Mouse (Mus musculus): ENCODE results near the gene Tecpr1. TPM values are rescaled to one million over a fixed set of nuclear protein-coding genes. Genes with fewer than 3 reads are reported as not detected.

Tecpr1 gene
- total and polyA plus RNA-seq, 3 experiments: 2.8 to 6.2 (median 6.0) TPM

GRCm38 (mm10) chr5:144219306-144219705, 4.1 kb downstream of the Tecpr1 start:
- H3K27ac ChIP-seq (ENCODE audit: insufficient read depth, low read depth): no peak overlapping the region
- no peak overlapping the region for H3K4me2 ChIP-seq (ENCODE audit: insufficient read depth, low read depth, poor library complexity, severe bottlenecking)
- in situ Hi-C loops (cut with MboI; ENCODE audit: low pct_ligation_motif_present, low pct_unique_long_range_greater_than_20kb, low sequenced_read_pairs): loop anchor here (25.0 kb wide), 1 partner anchor 518 kb away; no protein-coding TSS in a partner anchor

GRCm38 (mm10) chr5:144218061-144218460, 5.4 kb downstream of the Tecpr1 start:
- Histone ChIP-seq H3K9me3 (replicated peaks; ENCODE audit: low read length) (no peaks in the 10 kb centered on the region), H3K27ac (ENCODE audit: insufficient read depth, low read depth) (no peak overlapping the region), H3K36me3 (replicated peaks in 1 of 2; ENCODE audit: control insufficient read depth in 1 of 2, insufficient read depth in 1 of 2, low read length in 1 of 2) (peaks cover 0 to 43% of the 10 kb centered on the region in 2 experiments), H3K27me3 (replicated peaks) (no peaks in the 10 kb centered on the region), H3K9ac (ENCODE audit: insufficient read depth, low read depth) (no peak overlapping the region), H3K4me2 (ENCODE audit: insufficient read depth, low read depth, poor library complexity, severe bottlenecking) (no peak overlapping the region), H3K4me1 (ENCODE audit: control insufficient read depth in 1 of 2, insufficient read depth in 2 of 2) (peaks cover 13 to 47% of the 10 kb centered on the region in 2 experiments), H3K79me2 (replicated peaks; ENCODE audit: control insufficient read depth, extremely low read depth, insufficient read depth, poor library complexity, severe bottlenecking) (no peaks in the 10 kb centered on the region), H3K4me3 (replicated peaks in 1 of 3; ENCODE audit: low read depth in 2 of 3, low read length in 2 of 3, poor library complexity in 1 of 3) (no peak overlapping the region)
- TF ChIP-seq BHLHE40 (IDR thresholded peaks at IDR 0.05; ENCODE audit: low read depth, low read length) (no peak), POLR2A (IDR thresholded peaks at IDR 0.05; ENCODE audit: low read depth, low read length) (no peak), SMC3 (IDR thresholded peaks at IDR 0.05; ENCODE audit: low read depth, low read length) (no peak), ZC3H11A (IDR thresholded peaks at IDR 0.05; ENCODE audit: low read depth, low read length) (no peak)
- no peak for DNase-seq (ENCODE audit: extremely low read depth)
- dilution Hi-C loops (cut with MboI; ENCODE audit: extremely low pct_ligation_motif_present, extremely low pct_unique_long_range_greater_than_20kb, low sequenced_read_pairs): no loop called here
- in situ Hi-C loops (cut with MboI; ENCODE audit: low pct_ligation_motif_present, low pct_unique_long_range_greater_than_20kb, low sequenced_read_pairs): loop anchor here (25.0 kb wide), 1 partner anchor 519 kb away; no protein-coding TSS in a partner anchor

More at GRCm38 (mm10) chr5:144219306-144219705, 4.1 kb downstream of the Tecpr1 start:
- Histone ChIP-seq H3K27me3 (replicated peaks) (no peaks in the 10 kb centered on the region), H3K9me3 (replicated peaks; ENCODE audit: low read length) (no peaks in the 10 kb centered on the region), H3K79me2 (replicated peaks; ENCODE audit: control insufficient read depth, extremely low read depth, insufficient read depth, poor library complexity, severe bottlenecking) (no peaks in the 10 kb centered on the region), H3K4me3 (replicated peaks in 1 of 3; ENCODE audit: low read depth in 2 of 3, low read length in 2 of 3, poor library complexity in 1 of 3) (no peak overlapping the region), H3K9ac (ENCODE audit: insufficient read depth, low read depth) (no peak overlapping the region), H3K4me1 (ENCODE audit: control insufficient read depth in 1 of 2, insufficient read depth in 2 of 2) (peaks cover 13 to 42% of the 10 kb centered on the region in 2 experiments), H3K36me3 (replicated peaks in 1 of 2; ENCODE audit: control insufficient read depth in 1 of 2, insufficient read depth in 1 of 2, low read length in 1 of 2) (peaks cover 0 to 31% of the 10 kb centered on the region in 2 experiments)
- TF ChIP-seq CTCF (conservative IDR thresholded peaks at IDR 0.05 in 1 of 2, IDR thresholded peaks at IDR 0.05 in 1 of 2; ENCODE audit: low read depth in 2 of 2, low read length in 2 of 2) (no peak), POLR2AphosphoS2 (IDR thresholded peaks at IDR 0.05; ENCODE audit: low read depth, low read length) (no peak), ELF1 (IDR thresholded peaks at IDR 0.05; ENCODE audit: low read depth, low read length) (no peak), NRF1 (IDR thresholded peaks at IDR 0.05; ENCODE audit: low read depth, low read length) (no peak), TCF12 (IDR thresholded peaks at IDR 0.05; ENCODE audit: low read depth, low read length) (no peak), MAZ (IDR thresholded peaks at IDR 0.05; ENCODE audit: low read depth, low read length) (no peak), JUND (conservative IDR thresholded peaks at IDR 0.05; ENCODE audit: low read depth, low read length) (no peak), CHD1 (IDR thresholded peaks at IDR 0.05; ENCODE audit: low read depth, low read length) (no peak), MAX (IDR thresholded peaks at IDR 0.05; ENCODE audit: low read length) (no peak), CHD2 (IDR thresholded peaks at IDR 0.05; ENCODE audit: low read length) (no peak), USF1 (IDR thresholded peaks at IDR 0.05; ENCODE audit: low read depth, low read length) (no peak), ZMIZ1 (IDR thresholded peaks at IDR 0.05; ENCODE audit: low read depth, low read length) (no peak), E2F4 (IDR thresholded peaks at IDR 0.05; ENCODE audit: insufficient replicate concordance, low read depth, low read length) (no peak)
- dilution Hi-C loops (cut with MboI; ENCODE audit: extremely low pct_ligation_motif_present, extremely low pct_unique_long_range_greater_than_20kb, low sequenced_read_pairs): no loop called here
- no peak for DNase-seq (ENCODE audit: extremely low read depth)
